Mouse (Mus musculus) heart, embryonic 13.5 days (tissue): ENCODE measurements around the gene Slc35b3. TPM values are rescaled to one million over a fixed set of nuclear protein-coding genes. Genes with fewer than 3 reads are reported as not detected.

Experiments
- ATAC-seq: fragments of 200-750 bp; cut with Nextera tagmentation; 2 replicates; pipeline ENCODE4 v1.8.0; 2017; ENCODE audit warnings: moderate TSS enrichment; ENCODE audit not compliant: insufficient number of reproducible peaks, low FRiP score, low TSS enrichment; ENCODE audit errors: extremely low read depth
- H3K27ac ChIP-seq: fragments of 300-500 bp; sonication (generic); replicated peaks from 2 replicates; pipeline ENCODE4 v1.5.1; 2015; ENCODE audit warnings: moderate library complexity, mild to moderate bottlenecking, inconsistent platforms
- H3K27me3 ChIP-seq: fragments of 300-500 bp; sonication (generic); replicated peaks from 2 replicates; pipeline ENCODE4 v1.6.1; 2015; ENCODE audit warnings: mild to moderate bottlenecking, inconsistent platforms
- H3K36me3 ChIP-seq: fragments of 300-500 bp; sonication (generic); 2 replicates; pipeline ENCODE4 v1.6.1; 2015; ENCODE audit warnings: mild to moderate bottlenecking, inconsistent platforms
- H3K4me1 ChIP-seq: fragments of 300-500 bp; sonication (generic); 2 replicates; pipeline ENCODE4 v1.6.1; 2015; ENCODE audit warnings: inconsistent platforms
- H3K4me2 ChIP-seq: fragments of 300-500 bp; sonication (generic); 2 replicates; pipeline ENCODE4 v1.6.1; 2015; ENCODE audit warnings: inconsistent platforms, mild to moderate bottlenecking, moderate library complexity
- H3K4me3 ChIP-seq: fragments of 300-500 bp; sonication (generic); 2 replicates; pipeline ENCODE4 v1.5.1; 2015; ENCODE audit warnings: moderate library complexity, mild to moderate bottlenecking, inconsistent platforms
- H3K9ac ChIP-seq: fragments of 300-500 bp; sonication (generic); 2 replicates; pipeline ENCODE4 v1.6.1; 2015; ENCODE audit warnings: inconsistent platforms, mild to moderate bottlenecking, moderate library complexity
- H3K9me3 ChIP-seq: fragments of 300-500 bp; sonication (generic); 2 replicates; pipeline ENCODE4 v1.6.1; 2016; ENCODE audit warnings: inconsistent platforms
- WGBS: fragments of 180-500 bp; shearing (Covaris S2); methylation state at CpG from one replicate; pipeline ENCODE4 v1.1.7; 2015; ENCODE audit warnings: mixed read lengths; 5-methylcytosine and 5-hydroxymethylcytosine counted together
- polyA plus RNA-seq: library from polyadenylated mRNA; unstranded; fragments of >200 nt; fragmentation: Nextera tagmentation; extraction: Ambion mirVana; gene quantifications from 2 replicates; pipeline ENCODE4 v1.2.1, GENCODE M21; 2015

Gene Slc35b3
- polyA plus RNA-seq, result 20.4 and 21.5 TPM in 2 replicates

- peak within 1 kb of the TSS; percentile 96 for H3K4me3 ChIP-seq
These were observed at the start of gene Slc35b3 for GRCm38 (mm10) chr13:38960063-38961050. Slc35b3 (minus strand) TSS chr13:38960875.

GRCm38 (mm10) chr13:39010280-39010679 lies 49.6 kb upstream of the Slc35b3 start:
- Histone ChIP-seq H3K27ac (no peak overlapping the region), H3K4me3 (no peak overlapping the region), H3K9ac (no peak overlapping the region), H3K4me2 (no peak overlapping the region), H3K36me3 (no peaks in the 10 kb centered on the region), H3K27me3 (no peaks in the 10 kb centered on the region), H3K9me3 (no peaks in the 10 kb centered on the region), H3K4me1 (peaks cover 8% of the 10 kb centered on the region; the same call in 1 of the 2 replicates)
- 59% methylated on average over 4 of the region's 4 CpGs for WGBS
- ATAC-seq, result no peak

More at GRCm38 (mm10) chr13:38960063-38961050, at the start of gene Slc35b3:
- ATAC-seq, result peak; percentile 89
- H3K4me2 ChIP-seq, result peak within 1 kb of the TSS; percentile 81
- WGBS, result under 1% methylated on average over 67 of the region's 67 CpGs
- H3K4me1 ChIP-seq, result peaks cover 28% of the 10 kb centered on the region
- H3K27ac ChIP-seq, result peak within 1 kb of the TSS; percentile 83
- peak within 1 kb of the TSS; percentile 92 for H3K9ac ChIP-seq
- H3K27me3 ChIP-seq, result no peaks in the 10 kb centered on the region
- H3K9me3 ChIP-seq, result no peaks in the 10 kb centered on the region
- H3K36me3 ChIP-seq, result peaks cover 6% of the 10 kb centered on the region

GRCm38 (mm10) chr13:39003101-39003762 lies 42.6 kb upstream of the Slc35b3 start:
- Histone ChIP-seq H3K9me3 (no peaks in the 10 kb centered on the region), H3K36me3 (no peaks in the 10 kb centered on the region), H3K27me3 (no peaks in the 10 kb centered on the region), H3K9ac (no peak overlapping the region), H3K27ac (no peak overlapping the region), H3K4me2 (no peak overlapping the region), H3K4me1 (peaks cover 11% of the 10 kb centered on the region; the same call in 1 of the 2 replicates), H3K4me3 (no peak overlapping the region)
- no peak for ATAC-seq

- peaks cover 11% of the 10 kb centered on the region; the same call in 1 of the 2 replicates for H3K4me1 ChIP-seq
- H3K9ac ChIP-seq, result no peak overlapping the region
- H3K27ac ChIP-seq, result no peak overlapping the region
- H3K36me3 ChIP-seq, result no peaks in the 10 kb centered on the region
- no peaks in the 10 kb centered on the region for H3K27me3 ChIP-seq
- no peak overlapping the region for H3K4me3 ChIP-seq
- no peaks in the 10 kb centered on the region for H3K9me3 ChIP-seq
- no peak overlapping the region for H3K4me2 ChIP-seq
- 66% methylated on average over 1 of the region's 1 CpGs for WGBS
- no peak for ATAC-seq
These were observed 41.7 kb upstream of the Slc35b3 start for GRCm38 (mm10) chr13:39002424-39002823.

- H3K4me2 ChIP-seq, result no peak overlapping the region
- ATAC-seq, result no peak
- WGBS, result 44% methylated on average over 11 of the region's 11 CpGs
- no peak overlapping the region for H3K4me3 ChIP-seq
- H3K9me3 ChIP-seq, result no peaks in the 10 kb centered on the region
- no peak overlapping the region for H3K9ac ChIP-seq
- no peaks in the 10 kb centered on the region for H3K27me3 ChIP-seq
- H3K36me3 ChIP-seq, result no peaks in the 10 kb centered on the region
- peaks cover 11% of the 10 kb centered on the region; the same call in 1 of the 2 replicates for H3K4me1 ChIP-seq
- no peak overlapping the region for H3K27ac ChIP-seq
These were observed 40.8 kb upstream of the Slc35b3 start for GRCm38 (mm10) chr13:39001434-39001833.

- no peaks in the 10 kb centered on the region for H3K27me3 ChIP-seq
- WGBS, result 39% methylated on average over 8 of the region's 9 CpGs
- H3K9me3 ChIP-seq, result peaks cover 8% of the 10 kb centered on the region
- H3K4me2 ChIP-seq, result no peak overlapping the region
- peaks cover 11% of the 10 kb centered on the region; the same call in 1 of the 2 replicates for H3K4me1 ChIP-seq
- no peak overlapping the region for H3K4me3 ChIP-seq
- H3K9ac ChIP-seq, result no peak overlapping the region
- H3K27ac ChIP-seq, result no peak overlapping the region
- ATAC-seq, result no peak
- no peaks in the 10 kb centered on the region for H3K36me3 ChIP-seq
These were observed 38.3 kb upstream of the Slc35b3 start for GRCm38 (mm10) chr13:38998958-38999357.

GRCm38 (mm10) chr13:38992529-38992928 lies 31.9 kb upstream of the Slc35b3 start:
- H3K27me3 ChIP-seq, result no peaks in the 10 kb centered on the region
- no peaks in the 10 kb centered on the region for H3K36me3 ChIP-seq
- H3K9ac ChIP-seq, result no peak overlapping the region
- no peak overlapping the region for H3K4me2 ChIP-seq
- ATAC-seq, result no peak
- H3K4me3 ChIP-seq, result no peak overlapping the region
- 20% methylated on average over 5 of the region's 5 CpGs for WGBS
- H3K9me3 ChIP-seq, result peaks cover 8% of the 10 kb centered on the region
- H3K27ac ChIP-seq, result no peak overlapping the region
- H3K4me1 ChIP-seq, result no peaks in the 10 kb centered on the region

GRCm38 (mm10) chr13:38983751-38984150 lies 23.1 kb upstream of the Slc35b3 start:
- H3K4me2 ChIP-seq, result no peak overlapping the region
- H3K27ac ChIP-seq, result no peak overlapping the region
- no peak for ATAC-seq
- H3K36me3 ChIP-seq, result no peaks in the 10 kb centered on the region
- no peaks in the 10 kb centered on the region for H3K4me1 ChIP-seq
- no peak overlapping the region for H3K4me3 ChIP-seq
- 77% methylated on average over 5 of the region's 5 CpGs for WGBS
- no peak overlapping the region for H3K9ac ChIP-seq
- H3K27me3 ChIP-seq, result no peaks in the 10 kb centered on the region
- H3K9me3 ChIP-seq, result peaks cover 6% of the 10 kb centered on the region; the same call in 1 of the 2 replicates

GRCm38 (mm10) chr13:38980900-38981299 lies 20.2 kb upstream of the Slc35b3 start:
- no peak for ATAC-seq
- Histone ChIP-seq H3K4me1 (no peaks in the 10 kb centered on the region), H3K4me3 (no peak overlapping the region), H3K36me3 (no peaks in the 10 kb centered on the region), H3K4me2 (no peak overlapping the region), H3K27ac (no peak overlapping the region), H3K9ac (no peak overlapping the region), H3K9me3 (no peaks in the 10 kb centered on the region), H3K27me3 (no peaks in the 10 kb centered on the region)
- WGBS, result 72% methylated on average over 3 of the region's 3 CpGs

GRCm38 (mm10) chr13:38976978-38977377 lies 16.3 kb upstream of the Slc35b3 start:
- WGBS, result 74% methylated on average over 6 of the region's 6 CpGs
- Histone ChIP-seq H3K4me1 (no peaks in the 10 kb centered on the region), H3K9ac (no peak overlapping the region), H3K36me3 (no peaks in the 10 kb centered on the region), H3K4me3 (no peak overlapping the region), H3K9me3 (no peaks in the 10 kb centered on the region), H3K4me2 (no peak overlapping the region), H3K27ac (no peak overlapping the region), H3K27me3 (no peaks in the 10 kb centered on the region)
- no peak for ATAC-seq

- H3K27me3 ChIP-seq, result no peaks in the 10 kb centered on the region
- H3K27ac ChIP-seq, result no peak overlapping the region
- no peak overlapping the region for H3K4me2 ChIP-seq
- ATAC-seq, result no peak
- H3K36me3 ChIP-seq, result no peaks in the 10 kb centered on the region
- no peaks in the 10 kb centered on the region for H3K4me1 ChIP-seq
- no peaks in the 10 kb centered on the region for H3K9me3 ChIP-seq
- H3K4me3 ChIP-seq, result no peak overlapping the region
- WGBS, result 86% methylated on average over 5 of the region's 5 CpGs
- no peak overlapping the region for H3K9ac ChIP-seq
These were observed 15.2 kb upstream of the Slc35b3 start for GRCm38 (mm10) chr13:38975853-38976252.
